ENCODE assay signal across 11 mouse cellular contexts in genomic region chr10:8174230-8174629, GRCm38 (mm10).
DNase-seq lines count a peak whose midpoint lies in the region; ATAC-seq and TF ChIP-seq lines count a peak whose summit lies in the region.
"Had no signal": no experiment of that assay in that cellular context is flagged by ENCODE, and none has a peak within 500 bp of the region (broad histone marks: within the 10 kb centered on the region; RNA-seq: fewer than 3 reads in every experiment).

No protein-coding gene starts in this region.

- 67% methylated on average over 7 of the region's 7 CpGs for WGBS in lung, postnatal 0 days
- 29% methylated on average over 7 of the region's 7 CpGs for WGBS in hindbrain, embryonic 13.5 days
- WGBS in neural tube, embryonic 13.5 days, result 36% methylated on average over 7 of the region's 7 CpGs

- TF ChIP-seq EP300 in lung, postnatal 0 days (IDR thresholded peaks at IDR 0.05), result no peak

- no peak overlapping the region for H3K4me3 ChIP-seq in lung, postnatal 0 days (ENCODE audit: low read depth, low read length)
- H3K4me3 ChIP-seq in hindbrain, embryonic 13.5 days, result no peak overlapping the region
- no peak overlapping the region for H3K4me3 ChIP-seq in neural tube, embryonic 13.5 days

- no peak overlapping the region for H3K27ac ChIP-seq in lung, postnatal 0 days (ENCODE audit: low read length)
- no peak overlapping the region for H3K27ac ChIP-seq in hindbrain, embryonic 13.5 days
- H3K27ac ChIP-seq in neural tube, embryonic 13.5 days (replicated peaks), result no peak overlapping the region

- no peak overlapping the region for H3K9ac ChIP-seq in lung, postnatal 0 days (replicated peaks; ENCODE audit: low read depth)
- H3K9ac ChIP-seq in hindbrain, embryonic 13.5 days, result no peak overlapping the region
- no peak overlapping the region for H3K9ac ChIP-seq in neural tube, embryonic 13.5 days

- H3K27me3 ChIP-seq in lung, postnatal 0 days (replicated peaks; ENCODE audit: insufficient read depth, low read length), result no peaks in the 10 kb centered on the region
- no peaks in the 10 kb centered on the region for H3K27me3 ChIP-seq in hindbrain, embryonic 13.5 days
- H3K27me3 ChIP-seq in neural tube, embryonic 13.5 days, result no peaks in the 10 kb centered on the region

- peak; percentile 41 for DNase-seq in embryo, embryonic 11 days
- DNase-seq in embryo, embryonic 10 days (ENCODE audit: low spot score), result no peak
- DNase-seq in lung, postnatal 0 days (ENCODE audit: low spot score), result peak; percentile 74
- DNase-seq in lung, postnatal 14 days, result no peak
- DNase-seq in ovary, adult 18-20 months (ENCODE audit: low spot score), result no peak
- no peak for DNase-seq in layer of hippocampus, postnatal 10 days (ENCODE audit: low spot score in 2 of 2)
- DNase-seq: gastrocnemius, postnatal 36 days; kidney, adult 9 months; lung, postnatal 4 days had no signal

- no peaks in the 10 kb centered on the region for H3K4me1 ChIP-seq in lung, postnatal 0 days (ENCODE audit: insufficient read depth, low read depth, low read length)
- peaks cover 33% of the 10 kb centered on the region for H3K4me1 ChIP-seq in hindbrain, embryonic 13.5 days (replicated peaks)
- H3K4me1 ChIP-seq in neural tube, embryonic 13.5 days (replicated peaks), result peaks cover 45% of the 10 kb centered on the region

- H3K4me2 ChIP-seq in lung, postnatal 0 days (replicated peaks; ENCODE audit: low read depth, low read length), result no peak overlapping the region
- H3K4me2 ChIP-seq in hindbrain, embryonic 13.5 days, result no peak overlapping the region
- no peak overlapping the region for H3K4me2 ChIP-seq in neural tube, embryonic 13.5 days

- TF ChIP-seq CTCF in lung, postnatal 0 days (IDR thresholded peaks at IDR 0.05), result no peak

- H3K9me3 ChIP-seq in lung, postnatal 0 days (ENCODE audit: low read length), result no peaks in the 10 kb centered on the region
- peaks cover 15% of the 10 kb centered on the region for H3K9me3 ChIP-seq in hindbrain, embryonic 13.5 days
- peaks cover 19% of the 10 kb centered on the region for H3K9me3 ChIP-seq in neural tube, embryonic 13.5 days

- peak; percentile 65 for ATAC-seq in lung, postnatal 0 days
- ATAC-seq in hindbrain, embryonic 13.5 days (ENCODE audit: low FRiP score), result peak; percentile 72; the same call in 1 of the 2 replicates
- peak; percentile 76 for ATAC-seq in neural tube, embryonic 13.5 days (ENCODE audit: low read depth)

- no peaks in the 10 kb centered on the region for H3K36me3 ChIP-seq in lung, postnatal 0 days (ENCODE audit: insufficient read depth, low read length)
- H3K36me3 ChIP-seq in hindbrain, embryonic 13.5 days, result no peaks in the 10 kb centered on the region
- no peaks in the 10 kb centered on the region for H3K36me3 ChIP-seq in neural tube, embryonic 13.5 days

Comparison
In these comparisons a context has a peak if more than half of its experiments do, and no peak if none do; other contexts are left out.
1. DNase-seq: peak in embryo, embryonic 11 days (single experiment) and lung, postnatal 0 days (single experiment); none in embryo, embryonic 10 days (single experiment), lung, postnatal 14 days (single experiment), ovary, adult 18-20 months (single experiment) and layer of hippocampus, postnatal 10 days (0 of 2).
2. Peak in every context shown above with its lines, with median percentiles within 50 percentile points of each other: ATAC-seq.